Mouse (Mus musculus) liver, adult 2 months (tissue): ENCODE measurements around the gene Fry. TPM values are rescaled to one million over a fixed set of nuclear protein-coding genes. Genes with fewer than 3 reads are reported as not detected.

Source experiments
- DNase-seq: peaks from one replicate; pipeline ENCODE4 v3.0.0-alpha.2; 2011; ENCODE audit warnings: low read depth, low spot score; ENCODE audit errors: extremely low read depth
- H3K27ac ChIP-seq: fragments of 200-500 bp; replicated peaks from 2 replicates; pipeline ENCODE4 v1.5.1; 2012; ENCODE audit warnings: low read depth, mild to moderate bottlenecking, control low read depth, inconsistent platforms, low read length; ENCODE audit not compliant: insufficient read depth
- H3K27me3 ChIP-seq: fragments of 200-500 bp; 2 replicates; pipeline ENCODE4 v1.6.1; 2012; ENCODE audit warnings: mild to moderate bottlenecking, moderate library complexity, low read length, inconsistent platforms; ENCODE audit not compliant: control insufficient read depth, insufficient read depth
- H3K36me3 ChIP-seq: fragments of 200-500 bp; 2 replicates; pipeline ENCODE4 v1.6.1; 2012; ENCODE audit warnings: low read length, inconsistent platforms; ENCODE audit not compliant: control insufficient read depth, insufficient read depth
- H3K4me1 ChIP-seq: fragments of 200-500 bp; 2 replicates; pipeline ENCODE4 v1.6.1; 2011; ENCODE audit warnings: low read length; ENCODE audit not compliant: control insufficient read depth, insufficient read depth
- H3K4me3 ChIP-seq: fragments of 200-500 bp; 2 replicates; pipeline ENCODE4 v1.5.1; 2011; ENCODE audit warnings: low read depth, mild to moderate bottlenecking, control low read depth, low read length, moderate library complexity; ENCODE audit not compliant: insufficient read depth
- H3K79me2 ChIP-seq: fragments of 200-500 bp; 2 replicates; pipeline ENCODE4 v1.6.1; 2012; ENCODE audit warnings: inconsistent platforms, mild to moderate bottlenecking, low read length, moderate library complexity; ENCODE audit not compliant: control insufficient read depth, insufficient read depth
- H3K9ac ChIP-seq: fragments of 200-500 bp; 2 replicates; pipeline ENCODE4 v1.6.1; 2012; ENCODE audit warnings: low read depth, mild to moderate bottlenecking, control low read depth, inconsistent platforms, low read length
- CTCF ChIP-seq: fragments of 200-500 bp; IDR thresholded peaks from 2 replicates; pipeline ENCODE4 v1.5.1; 2011; ENCODE audit warnings: low read depth, low read length, control low read depth
- POLR2A ChIP-seq: fragments of 200-500 bp; IDR thresholded peaks from 2 replicates; pipeline ENCODE4 v1.6.1; 2011; ENCODE audit warnings: low read length, control low read depth; ENCODE audit not compliant: insufficient read depth; ENCODE audit errors: extremely low read depth
- WGBS: fragments of 180-500 bp; shearing (Covaris S2); methylation state at CpG from one replicate; pipeline ENCODE4 v1.1.7; 2018; 5-methylcytosine and 5-hydroxymethylcytosine counted together
- polyA plus RNA-seq: library from polyadenylated mRNA; depleted of rRNA; stranded (reverse); fragments of >200 nt; gene quantifications from 2 replicates; pipeline ENCODE4 v1.2.3, GENCODE M21; 2012
- total RNA-seq: library from RNA; depleted of rRNA; stranded (reverse); fragments of >200 nt; gene quantifications from 2 replicates; pipeline ENCODE4 v1.2.3, GENCODE M21; 2014

Fry gene
- total and polyA plus RNA-seq, 2 experiments: 0.62 to 1.8 TPM

DNA sequence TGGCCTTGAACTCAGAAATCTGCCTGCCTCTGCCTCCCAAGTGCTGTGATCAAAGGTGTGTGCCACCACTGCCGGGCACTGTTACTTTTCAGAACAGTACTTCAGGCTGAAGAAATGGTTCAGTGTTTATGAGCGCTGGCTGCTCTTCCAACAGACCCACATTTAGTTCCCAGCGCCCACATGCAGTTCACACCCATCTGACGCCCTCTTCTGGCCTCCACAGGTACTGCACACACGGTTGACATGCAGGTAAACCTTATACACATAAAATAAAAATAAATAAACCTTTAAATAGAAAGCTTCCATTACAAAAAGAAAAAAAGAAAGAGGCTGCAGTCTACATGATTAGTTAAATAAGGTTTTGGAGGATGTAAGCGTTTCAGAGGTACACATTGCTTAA lies 88.3 kb downstream of the Fry start:
- TF ChIP-seq CTCF (no peak), POLR2A (no peak)
- no peak for DNase-seq
- H3K4me3 ChIP-seq: no peak overlapping the region
- no peaks in the 10 kb centered on the region for H3K27me3 ChIP-seq
- no peaks in the 10 kb centered on the region for H3K4me1 ChIP-seq
- H3K36me3 ChIP-seq: no peaks in the 10 kb centered on the region
- H3K9ac ChIP-seq: no peak overlapping the region
- no peaks in the 10 kb centered on the region for H3K79me2 ChIP-seq
- 91% methylated on average over 6 of the region's 6 CpGs for WGBS
- H3K27ac ChIP-seq: no peak overlapping the region

DNA sequence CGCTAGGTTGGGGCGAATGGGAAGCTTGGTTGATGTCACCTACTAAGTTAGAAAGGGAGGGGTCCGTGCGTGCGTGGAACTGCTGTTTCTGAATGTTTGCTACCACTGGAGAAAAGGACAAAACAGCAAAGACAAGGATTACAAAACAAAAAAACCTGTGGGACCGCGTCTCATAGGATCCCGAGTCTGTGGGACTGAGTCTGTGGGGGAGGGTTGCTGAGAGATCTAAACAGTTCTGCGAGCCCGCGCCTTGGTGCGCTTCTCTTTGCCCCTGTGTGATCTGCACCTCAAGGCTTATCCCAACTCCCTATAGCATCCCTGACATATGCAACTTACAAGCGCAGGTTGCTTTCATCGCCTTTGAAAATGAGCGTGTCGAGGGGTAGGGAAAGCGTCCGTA lies 89.2 kb downstream of the Fry start:
- Histone ChIP-seq H3K36me3 (no peaks in the 10 kb centered on the region), H3K79me2 (no peaks in the 10 kb centered on the region), H3K4me3 (no peak overlapping the region), H3K4me1 (no peaks in the 10 kb centered on the region), H3K9ac (no peak overlapping the region), H3K27me3 (no peaks in the 10 kb centered on the region), H3K27ac (no peak overlapping the region)
- TF ChIP-seq CTCF: no peak
- TF ChIP-seq POLR2A: no peak
- DNase-seq: no peak
- 31% methylated on average over 18 of the region's 18 CpGs for WGBS

DNA sequence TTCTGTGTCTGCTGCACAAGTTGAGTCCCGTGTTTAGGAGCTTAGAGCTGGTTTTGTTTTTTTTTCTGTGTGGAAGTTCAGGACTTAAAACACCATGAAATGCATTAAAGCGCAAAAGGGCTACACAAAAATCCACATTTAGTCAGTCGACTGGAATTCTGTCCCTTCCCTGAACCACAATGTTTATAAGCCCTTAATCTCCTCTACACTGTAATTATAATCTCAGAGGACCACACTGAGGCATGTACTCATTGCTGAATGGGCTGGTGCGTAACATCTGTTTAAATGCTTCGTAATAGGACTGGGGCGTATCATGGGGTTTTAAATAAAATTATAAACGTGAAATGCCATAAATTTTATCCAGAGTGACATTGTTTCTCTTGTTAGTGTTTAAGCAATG lies 89.6 kb downstream of the Fry start:
- no peak overlapping the region for H3K4me3 ChIP-seq
- no peak overlapping the region for H3K9ac ChIP-seq
- no peak overlapping the region for H3K27ac ChIP-seq
- no peaks in the 10 kb centered on the region for H3K4me1 ChIP-seq
- 62% methylated on average over 7 of the region's 7 CpGs for WGBS
- H3K79me2 ChIP-seq: no peaks in the 10 kb centered on the region
- no peaks in the 10 kb centered on the region for H3K36me3 ChIP-seq
- no peaks in the 10 kb centered on the region for H3K27me3 ChIP-seq
- no peak for TF ChIP-seq POLR2A
- TF ChIP-seq CTCF: no peak
- DNase-seq: no peak

DNA sequence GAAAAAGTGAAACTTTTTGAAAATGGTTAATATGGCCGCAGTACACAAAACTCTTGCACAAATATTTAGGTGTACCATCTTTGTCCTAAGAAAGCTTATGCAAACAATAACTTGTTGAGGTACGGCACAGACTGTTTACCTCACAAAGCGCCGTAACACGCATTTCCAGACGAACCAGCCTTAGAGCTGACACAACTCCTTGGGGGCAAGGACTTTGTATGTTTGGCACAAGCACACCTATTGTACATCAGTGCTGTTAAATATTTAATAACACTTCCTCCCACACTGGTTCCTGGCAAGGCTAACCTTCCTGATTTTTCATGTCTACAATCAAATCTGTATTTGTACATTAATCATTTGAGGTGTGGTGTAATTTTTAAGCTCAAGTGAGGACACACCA lies 95.6 kb downstream of the Fry start:
- Histone ChIP-seq H3K27ac (no peak overlapping the region), H3K27me3 (no peaks in the 10 kb centered on the region), H3K36me3 (no peaks in the 10 kb centered on the region), H3K79me2 (no peaks in the 10 kb centered on the region), H3K4me1 (no peaks in the 10 kb centered on the region), H3K9ac (no peak overlapping the region), H3K4me3 (no peak overlapping the region)
- WGBS: 81% methylated on average over 6 of the region's 6 CpGs
- TF ChIP-seq POLR2A (no peak), CTCF (no peak)
- no peak for DNase-seq

DNA sequence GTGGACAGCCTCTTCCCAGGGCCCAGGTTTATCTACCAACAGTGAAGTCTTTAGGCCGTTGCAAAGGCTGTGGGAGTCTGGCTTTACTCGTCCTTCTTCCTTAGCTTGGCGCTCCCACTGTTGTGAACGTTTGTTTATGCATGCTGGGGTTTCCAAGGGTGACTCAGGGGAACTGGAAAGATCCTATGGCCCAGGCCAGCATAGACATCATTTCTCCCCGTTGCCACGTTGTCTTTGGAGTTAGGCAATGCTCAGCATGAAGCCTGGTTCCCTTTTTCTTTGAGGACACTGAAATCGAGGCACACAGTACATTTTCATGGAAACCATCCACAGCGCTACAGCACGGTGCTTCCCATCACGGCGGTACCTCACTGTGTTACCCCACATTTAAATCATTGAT lies 97.6 kb downstream of the Fry start:
- WGBS: 72% methylated on average over 11 of the region's 11 CpGs
- Histone ChIP-seq H3K27ac (no peak overlapping the region), H3K4me1 (no peaks in the 10 kb centered on the region; the same call in 1 of the 2 replicates), H3K79me2 (no peaks in the 10 kb centered on the region), H3K36me3 (no peaks in the 10 kb centered on the region), H3K4me3 (no peak overlapping the region), H3K27me3 (no peaks in the 10 kb centered on the region), H3K9ac (no peak overlapping the region)
- DNase-seq: no peak
- TF ChIP-seq POLR2A (no peak), CTCF (no peak)

DNA sequence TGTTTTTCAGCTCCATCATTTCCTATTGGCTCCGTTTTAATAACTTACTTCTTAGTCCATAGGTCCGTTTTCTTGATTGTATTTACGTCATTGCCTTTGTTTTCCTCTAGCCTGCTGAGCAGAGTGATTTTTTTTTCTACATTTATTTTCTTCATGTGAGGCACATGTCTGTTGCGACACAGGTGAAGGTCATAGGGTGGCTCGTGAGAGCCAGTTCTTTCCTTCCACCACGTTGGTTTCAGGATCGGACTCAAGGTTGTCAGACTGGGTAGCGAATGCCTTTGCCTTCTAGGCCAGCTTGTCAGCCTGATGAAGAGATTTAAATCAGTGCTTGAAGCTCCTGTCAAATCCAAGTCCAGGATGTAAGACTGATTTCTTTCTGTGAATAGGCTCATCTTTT lies 101.0 kb downstream of the Fry start:
- Histone ChIP-seq H3K4me1 (no peaks in the 10 kb centered on the region; the same call in 1 of the 2 replicates), H3K27me3 (no peaks in the 10 kb centered on the region), H3K27ac (no peak overlapping the region), H3K36me3 (no peaks in the 10 kb centered on the region), H3K79me2 (no peaks in the 10 kb centered on the region), H3K4me3 (no peak overlapping the region), H3K9ac (no peak overlapping the region)
- 57% methylated on average over 8 of the region's 8 CpGs for WGBS
- no peak for TF ChIP-seq CTCF
- TF ChIP-seq POLR2A: no peak
- peak; percentile 12 for DNase-seq
